Mouse (Mus musculus) limb, embryonic 12.5 days (tissue): ENCODE measurements at regions not wholly inside any gene's neighbourhood (a gene's known extent, or its start where the extent isn't known, plus 50 kb on each side); places are given as distances from the start of the nearest gene placed in this dataset.
A peak's percentile ranks its signal among the peaks of the same experiment; 100 is the strongest.

Experiments
- ATAC-seq: fragments of 200-750 bp; cut with Nextera tagmentation; 2 replicates; pipeline ENCODE4 v1.8.0; 2017; ENCODE audit warnings: low read depth, moderate TSS enrichment; ENCODE audit not compliant: insufficient number of reproducible peaks, insufficient read depth, low FRiP score, low TSS enrichment
- H3K27ac ChIP-seq: fragments of 300-500 bp; sonication (generic); 2 replicates; pipeline ENCODE4 v1.5.1; 2016; ENCODE audit warnings: mild to moderate bottlenecking, moderate library complexity
- H3K27me3 ChIP-seq: fragments of 300-500 bp; sonication (generic); 2 replicates; pipeline ENCODE4 v1.6.1; 2016; ENCODE audit warnings: mild to moderate bottlenecking, moderate library complexity
- H3K36me3 ChIP-seq: fragments of 300-500 bp; sonication (generic); 2 replicates; pipeline ENCODE4 v1.6.1; 2016; ENCODE audit warnings: mild to moderate bottlenecking, moderate library complexity
- H3K4me1 ChIP-seq: fragments of 300-500 bp; sonication (generic); replicated peaks from 2 replicates; pipeline ENCODE4 v1.6.1; 2016
- H3K4me2 ChIP-seq: fragments of 300-500 bp; sonication (generic); 2 replicates; pipeline ENCODE4 v1.6.1; 2016; ENCODE audit warnings: mild to moderate bottlenecking, moderate library complexity
- H3K4me3 ChIP-seq: fragments of 300-500 bp; sonication (generic); replicated peaks from 2 replicates; pipeline ENCODE4 v1.5.1; 2016; ENCODE audit warnings: mild to moderate bottlenecking
- H3K9ac ChIP-seq: fragments of 300-500 bp; sonication (generic); replicated peaks from 2 replicates; pipeline ENCODE4 v1.6.1; 2016; ENCODE audit warnings: mild to moderate bottlenecking, moderate library complexity
- H3K9me3 ChIP-seq: fragments of 300-500 bp; sonication (generic); 2 replicates; pipeline ENCODE4 v1.6.1; 2016; ENCODE audit warnings: mild to moderate bottlenecking, moderate library complexity
- WGBS: fragments of 180-500 bp; shearing (Covaris S2); methylation state at CpG from one replicate; pipeline ENCODE4 v1.1.7; 2016; 5-methylcytosine and 5-hydroxymethylcytosine counted together

- Histone ChIP-seq H3K9ac (no peak overlapping the region), H3K27ac (no peak overlapping the region), H3K9me3 (no peaks in the 10 kb centered on the region), H3K4me1 (no peaks in the 10 kb centered on the region), H3K4me2 (no peak overlapping the region), H3K27me3 (no peaks in the 10 kb centered on the region), H3K4me3 (no peak overlapping the region), H3K36me3 (no peaks in the 10 kb centered on the region)
- 45% methylated on average over 6 of the region's 6 CpGs for WGBS
- ATAC-seq, result no peak
These were observed 157.4 kb upstream of the Wdfy3 start for GRCm38 (mm10) chr5:102227131-102227530.

DNA sequence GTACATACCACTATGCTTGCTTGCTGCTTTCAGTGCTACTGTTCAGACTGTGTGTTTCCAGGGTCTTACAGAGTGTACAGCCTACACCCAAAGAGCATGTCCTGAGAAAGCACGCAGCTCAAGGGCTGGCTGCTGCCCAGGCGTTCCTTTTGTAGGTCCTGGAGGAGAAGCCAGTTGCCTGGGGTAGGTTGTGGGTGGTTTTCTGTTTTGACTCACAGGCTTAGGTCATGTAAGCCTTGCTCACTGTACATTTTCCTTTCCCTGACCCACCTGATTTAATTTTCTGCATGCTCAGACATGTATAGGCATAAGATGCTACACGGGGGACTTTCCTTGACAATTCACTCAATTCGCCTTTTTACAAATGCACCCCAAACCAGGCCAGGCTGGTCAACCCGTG, 172.9 kb upstream of the Wdfy3 start:
- no peaks in the 10 kb centered on the region for H3K27me3 ChIP-seq
- H3K4me2 ChIP-seq, result no peak overlapping the region
- H3K4me1 ChIP-seq, result no peaks in the 10 kb centered on the region
- no peaks in the 10 kb centered on the region for H3K36me3 ChIP-seq
- H3K27ac ChIP-seq, result no peak overlapping the region
- no peak for ATAC-seq
- 77% methylated on average over 5 of the region's 5 CpGs for WGBS
- H3K4me3 ChIP-seq, result no peak overlapping the region
- no peak overlapping the region for H3K9ac ChIP-seq
- H3K9me3 ChIP-seq, result no peaks in the 10 kb centered on the region

GRCm38 (mm10) chr5:102244706-102245105, 175.0 kb upstream of the Wdfy3 start:
- Histone ChIP-seq H3K9me3 (no peaks in the 10 kb centered on the region), H3K4me1 (no peaks in the 10 kb centered on the region), H3K27me3 (no peaks in the 10 kb centered on the region), H3K36me3 (no peaks in the 10 kb centered on the region), H3K4me2 (no peak overlapping the region), H3K27ac (no peak overlapping the region), H3K4me3 (no peak overlapping the region), H3K9ac (no peak overlapping the region)
- ATAC-seq, result no peak
- 83% methylated on average over 6 of the region's 6 CpGs for WGBS

GRCm38 (mm10) chr5:102248747-102249146, 179.0 kb upstream of the Wdfy3 start:
- no peak for ATAC-seq
- Histone ChIP-seq H3K4me2 (no peak overlapping the region), H3K9ac (no peak overlapping the region), H3K27me3 (no peaks in the 10 kb centered on the region), H3K4me3 (no peak overlapping the region), H3K36me3 (no peaks in the 10 kb centered on the region), H3K4me1 (no peaks in the 10 kb centered on the region), H3K9me3 (no peaks in the 10 kb centered on the region), H3K27ac (no peak overlapping the region)
- WGBS, result 93% methylated on average over 5 of the region's 5 CpGs

GRCm38 (mm10) chr5:102251076-102251475, 181.4 kb upstream of the Wdfy3 start:
- 90% methylated on average over 7 of the region's 7 CpGs for WGBS
- Histone ChIP-seq H3K9me3 (no peaks in the 10 kb centered on the region), H3K27me3 (no peaks in the 10 kb centered on the region), H3K4me1 (no peaks in the 10 kb centered on the region), H3K36me3 (no peaks in the 10 kb centered on the region), H3K27ac (no peak overlapping the region), H3K4me3 (no peak overlapping the region), H3K4me2 (no peak overlapping the region), H3K9ac (no peak overlapping the region)
- no peak for ATAC-seq

GRCm38 (mm10) chr5:102253786-102254185, 184.1 kb upstream of the Wdfy3 start:
- no peak for ATAC-seq
- H3K4me1 ChIP-seq, result 0 out of 2 replicates have a peak, but pooled peaks cover 2% of the 10 kb centered on the region

GRCm38 (mm10) chr5:102257104-102257503, 187.4 kb upstream of the Wdfy3 start:
- Histone ChIP-seq H3K36me3 (no peaks in the 10 kb centered on the region), H3K9ac (no peak overlapping the region), H3K27me3 (no peaks in the 10 kb centered on the region), H3K4me1 (0 out of 2 replicates have a peak, but pooled peaks cover 2% of the 10 kb centered on the region), H3K9me3 (no peaks in the 10 kb centered on the region), H3K27ac (no peak overlapping the region), H3K4me3 (no peak overlapping the region), H3K4me2 (no peak overlapping the region)
- 64% methylated on average over 2 of the region's 2 CpGs for WGBS
- ATAC-seq, result no peak

More at GRCm38 (mm10) chr5:102253786-102254185, 184.1 kb upstream of the Wdfy3 start:
- no peak overlapping the region for H3K27ac ChIP-seq
- no peak overlapping the region for H3K9ac ChIP-seq
- no peak overlapping the region for H3K4me3 ChIP-seq
- no peaks in the 10 kb centered on the region for H3K9me3 ChIP-seq
- no peak overlapping the region for H3K4me2 ChIP-seq
- 66% methylated on average over 2 of the region's 2 CpGs for WGBS
- H3K27me3 ChIP-seq, result no peaks in the 10 kb centered on the region
- H3K36me3 ChIP-seq, result no peaks in the 10 kb centered on the region

DNA sequence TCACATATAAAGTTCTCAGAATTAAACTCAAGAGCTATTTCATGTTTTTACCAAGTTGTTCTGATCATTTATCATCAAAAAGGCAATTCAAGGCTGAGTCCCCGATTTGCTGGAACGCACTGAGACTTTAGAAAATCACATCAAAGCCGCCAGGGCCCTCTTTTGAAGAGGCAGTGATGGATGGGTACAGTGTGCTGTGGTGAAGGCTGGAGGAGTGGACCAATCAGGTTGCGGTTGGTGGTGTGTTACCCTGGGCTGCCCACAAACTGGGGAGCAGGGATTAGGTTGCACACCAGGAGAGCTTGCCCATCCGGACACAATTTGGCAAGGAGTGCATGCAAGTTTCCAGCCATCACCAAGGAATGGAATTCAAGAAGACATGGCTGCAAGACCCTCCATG, 191.9 kb upstream of the Wdfy3 start:
- no peaks in the 10 kb centered on the region for H3K36me3 ChIP-seq
- no peak overlapping the region for H3K9ac ChIP-seq
- no peaks in the 10 kb centered on the region for H3K27me3 ChIP-seq
- no peak overlapping the region for H3K4me2 ChIP-seq
- H3K4me1 ChIP-seq, result peaks cover 5% of the 10 kb centered on the region
- H3K9me3 ChIP-seq, result no peaks in the 10 kb centered on the region
- 60% methylated on average over 5 of the region's 5 CpGs for WGBS
- ATAC-seq, result no peak
- H3K27ac ChIP-seq, result no peak overlapping the region
- no peak overlapping the region for H3K4me3 ChIP-seq

- WGBS, result 59% methylated on average over 11 of the region's 11 CpGs
- 0 out of 2 replicates have a peak overlapping the region, but pooled peaks have one; percentile 41 for H3K27ac ChIP-seq
These were observed 196.7 kb upstream of the Wdfy3 start for GRCm38 (mm10) chr5:102266451-102266850.

GRCm38 (mm10) chr5:102267150-102267549, 197.4 kb upstream of the Wdfy3 start:
- 57% methylated on average over 3 of the region's 3 CpGs for WGBS
- H3K4me3 ChIP-seq, result no peak overlapping the region
- no peak overlapping the region for H3K4me2 ChIP-seq
- H3K36me3 ChIP-seq, result no peaks in the 10 kb centered on the region
- H3K4me1 ChIP-seq, result peaks cover 17% of the 10 kb centered on the region
- H3K9me3 ChIP-seq, result no peaks in the 10 kb centered on the region
- no peak for ATAC-seq
- H3K27ac ChIP-seq, result no peak overlapping the region; the same call in 1 of the 2 replicates
- H3K9ac ChIP-seq, result no peak overlapping the region
- no peaks in the 10 kb centered on the region for H3K27me3 ChIP-seq

More at GRCm38 (mm10) chr5:102266451-102266850, 196.7 kb upstream of the Wdfy3 start:
- no peaks in the 10 kb centered on the region for H3K9me3 ChIP-seq
- H3K36me3 ChIP-seq, result no peaks in the 10 kb centered on the region
- H3K4me1 ChIP-seq, result peaks cover 17% of the 10 kb centered on the region
- H3K27me3 ChIP-seq, result no peaks in the 10 kb centered on the region
- no peak overlapping the region for H3K4me3 ChIP-seq
- H3K4me2 ChIP-seq, result no peak overlapping the region
- no peak for ATAC-seq
- H3K9ac ChIP-seq, result no peak overlapping the region

DNA sequence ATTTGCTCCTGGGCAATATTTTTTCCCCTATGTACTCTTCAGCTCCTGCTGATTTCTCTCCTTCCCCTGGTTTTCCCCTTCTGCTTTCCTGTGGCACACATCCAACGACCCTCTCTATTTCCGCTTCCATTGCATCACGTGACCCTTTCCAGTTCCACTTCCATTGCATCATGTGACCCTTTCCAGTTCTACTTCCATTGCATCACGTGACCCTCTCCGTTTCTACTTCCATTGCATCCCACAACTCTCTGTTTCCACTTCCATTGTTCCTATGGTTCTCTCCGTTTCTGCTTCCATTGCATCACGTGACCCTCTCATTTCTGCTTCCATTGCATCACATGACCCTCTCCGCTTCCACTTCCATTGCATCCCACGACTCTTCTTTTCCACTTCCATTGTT, 199.5 kb upstream of the Wdfy3 start:
- ATAC-seq, result no peak
- no peak overlapping the region for H3K4me3 ChIP-seq
- H3K4me1 ChIP-seq, result peaks cover 17% of the 10 kb centered on the region
- H3K27me3 ChIP-seq, result no peaks in the 10 kb centered on the region
- no peaks in the 10 kb centered on the region for H3K36me3 ChIP-seq
- H3K9me3 ChIP-seq, result no peaks in the 10 kb centered on the region
- no peak overlapping the region for H3K9ac ChIP-seq
- WGBS, result 93% methylated on average over 9 of the region's 9 CpGs
- H3K27ac ChIP-seq, result no peak overlapping the region
- no peak overlapping the region for H3K4me2 ChIP-seq

- Histone ChIP-seq H3K27ac (no peak overlapping the region), H3K27me3 (no peaks in the 10 kb centered on the region), H3K4me2 (no peak overlapping the region), H3K9me3 (no peaks in the 10 kb centered on the region), H3K36me3 (no peaks in the 10 kb centered on the region), H3K4me3 (no peak overlapping the region), H3K9ac (no peak overlapping the region), H3K4me1 (no peaks in the 10 kb centered on the region)
- ATAC-seq, result no peak
- WGBS, result 93% methylated on average over 3 of the region's 3 CpGs
These were observed 205.6 kb upstream of the Arhgap24 start for GRCm38 (mm10) chr5:102275621-102276020.
